Comparison of ENCODE assay signal across 12 mouse cellular contexts in the genomic region with DNA sequence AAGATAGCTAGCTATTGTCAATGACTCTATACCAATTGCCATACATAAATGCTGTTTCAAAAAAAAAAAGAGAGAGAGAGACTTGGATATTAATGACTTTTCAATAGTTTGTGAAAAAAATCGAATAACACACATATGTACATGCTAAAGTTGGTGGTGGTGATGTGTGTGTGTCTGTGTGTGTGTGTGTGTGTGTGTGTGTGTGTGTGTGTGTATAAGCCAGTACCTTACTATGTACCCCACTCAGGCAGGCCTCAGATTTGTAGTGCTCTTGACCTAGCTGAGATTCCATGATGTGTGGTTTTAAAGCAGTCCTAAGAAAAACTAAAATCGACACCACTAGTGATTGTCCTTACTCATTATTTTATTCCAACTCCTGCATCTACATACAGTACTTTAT.
"Had no signal": no experiment of that assay in that cellular context is flagged by ENCODE, and none has a peak within 500 bp of the region (broad histone marks: within the 10 kb centered on the region; RNA-seq: fewer than 3 reads in every experiment).

No protein-coding gene starts in this region.

- H3K9ac ChIP-seq: limb, embryonic 15.5 days; liver, embryonic 12.5 days; lung, embryonic 14.5 days; neural tube, embryonic 13.5 days had no signal

- DNase-seq: kidney, adult 11 months; layer of hippocampus, adult 9-11 months; layer of hippocampus, postnatal 36 days; lung, postnatal 4 days; right cerebral cortex, postnatal 14 days; thymus, postnatal 36 days had no signal

- H3K36me3 ChIP-seq: limb, embryonic 15.5 days; liver, embryonic 12.5 days; neural tube, embryonic 13.5 days had no signal

- H3K4me3 ChIP-seq: limb, embryonic 15.5 days; liver, embryonic 12.5 days; myocyte; neural tube, embryonic 13.5 days had no signal

- H3K4me1 ChIP-seq: limb, embryonic 15.5 days; liver, embryonic 12.5 days; neural tube, embryonic 13.5 days had no signal

- H3K9me3 ChIP-seq: limb, embryonic 15.5 days; liver, embryonic 12.5 days; neural tube, embryonic 13.5 days had no signal

- H3K4me2 ChIP-seq: limb, embryonic 15.5 days; liver, embryonic 12.5 days; lung, embryonic 14.5 days; neural tube, embryonic 13.5 days had no signal

- ATAC-seq: liver, embryonic 12.5 days had no signal

- H3K27me3 ChIP-seq: limb, embryonic 15.5 days; liver, embryonic 12.5 days; neural tube, embryonic 13.5 days had no signal

- H3K27ac ChIP-seq: kidney, postnatal 0 days; limb, embryonic 15.5 days; liver, embryonic 12.5 days; neural tube, embryonic 13.5 days had no signal
